Mouse (Mus musculus): ENCODE measurements around the gene Scd4.
A peak's percentile ranks its signal among the peaks of the same experiment; 100 is the strongest.

The Scd4 gene

GRCm38 (mm10) chr19:44332833-44333623 lies at the start of gene Scd4:
TSS of gene Scd4 (plus strand) at chr19:44333092.
- peak; percentile 58 for DNase-seq (ENCODE audit: low spot score)

DNA sequence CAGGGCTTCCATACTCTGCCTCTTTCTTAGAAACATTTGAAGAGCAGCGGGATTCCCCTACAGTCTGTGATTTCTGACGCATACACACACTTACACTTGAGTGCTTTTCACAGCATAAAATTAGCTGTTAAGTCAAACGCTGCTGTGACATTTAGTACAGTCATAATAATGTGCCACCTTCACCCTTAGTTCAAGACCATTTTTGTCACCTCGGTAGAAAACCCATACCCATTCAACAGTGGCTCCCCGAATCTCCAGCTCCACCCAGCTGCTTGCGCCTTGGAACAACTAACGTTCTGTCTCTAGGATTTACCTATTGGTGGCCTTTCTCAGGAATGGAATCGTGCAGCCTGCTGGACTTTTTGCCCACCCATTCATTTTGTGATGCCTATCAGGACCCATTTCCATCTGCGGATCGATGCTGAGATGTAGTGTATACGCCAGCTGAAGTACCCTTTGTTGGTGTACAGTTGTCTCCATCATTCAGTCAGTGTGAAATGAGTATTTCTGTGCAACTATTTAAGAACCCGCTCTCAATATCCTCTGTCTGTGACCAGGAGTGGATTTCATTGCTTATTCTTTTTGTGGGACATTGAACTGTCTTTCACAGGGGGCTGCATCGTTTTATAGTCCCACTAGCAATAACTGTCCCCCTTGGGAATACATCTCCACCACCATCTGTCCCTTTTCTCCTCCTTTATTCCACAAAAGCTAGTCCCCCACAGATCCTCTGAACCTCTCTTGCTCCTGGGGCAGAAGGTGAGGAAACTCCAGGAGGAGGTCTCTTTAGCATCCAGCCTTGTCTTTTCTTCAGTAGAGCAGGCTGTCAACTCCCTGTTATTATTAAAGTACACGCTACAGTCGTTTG lies 49.5 kb upstream of the Scd4 start:
- no peak for DNase-seq (ENCODE audit: low spot score)

DNA sequence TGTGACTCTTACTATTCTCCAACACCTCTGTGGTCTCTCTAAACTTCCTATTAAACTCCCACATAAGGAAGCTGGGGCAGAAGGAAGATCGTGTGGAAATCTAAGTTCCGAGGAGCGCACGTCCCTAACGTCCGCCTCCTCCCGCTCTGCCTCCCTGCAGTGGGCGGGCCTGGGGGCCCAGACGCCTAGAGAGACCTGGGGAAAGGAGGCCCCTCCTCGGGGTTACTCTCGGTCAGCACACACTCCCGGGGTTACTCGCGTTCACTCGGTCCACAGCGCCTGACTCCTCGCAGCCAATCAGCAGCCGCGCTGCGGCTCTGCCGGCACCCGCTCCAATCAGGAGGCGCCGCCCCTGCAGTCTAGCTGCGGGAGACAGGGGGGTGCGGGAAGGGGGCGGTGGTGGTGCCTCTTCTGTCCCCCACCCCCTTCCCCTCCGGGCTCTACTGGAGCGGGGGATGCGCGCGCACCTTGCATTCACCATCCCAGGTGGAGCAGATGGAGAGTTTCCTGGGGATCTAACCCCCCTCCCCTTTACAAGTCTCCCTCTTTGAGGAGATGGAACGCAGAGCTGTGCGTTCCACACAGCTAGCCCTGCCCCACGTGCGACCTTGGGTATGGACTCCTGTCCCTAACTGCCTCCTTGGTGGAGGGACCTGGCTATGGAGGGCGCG lies 48.7 kb upstream of the Scd4 start:
- DNase-seq (ENCODE audit: low spot score), result peak; percentile 92

- peak; percentile 76 for DNase-seq (ENCODE audit: low spot score)
Measured at GRCm38 (mm10) chr19:44284723-44285122, 48.2 kb upstream of the Scd4 start.

DNA sequence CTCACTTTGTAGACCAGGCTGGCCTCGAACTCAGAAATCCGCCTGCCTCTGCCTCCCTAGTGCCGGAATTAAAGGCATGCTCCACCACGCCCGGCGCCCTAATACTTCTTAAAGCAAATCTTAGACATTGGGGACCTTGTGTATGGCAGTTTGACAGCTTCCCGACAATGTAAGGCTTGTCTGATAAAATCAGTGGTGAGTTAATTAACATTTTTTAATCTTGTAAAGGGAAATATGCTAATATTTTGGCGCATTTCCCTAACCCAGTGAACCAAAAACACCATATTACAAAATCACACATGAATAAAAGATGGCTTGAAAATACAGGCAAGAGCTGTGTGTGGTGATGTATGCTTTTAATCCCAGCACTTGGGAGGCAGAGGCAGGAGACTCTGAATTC lies 47.3 kb upstream of the Scd4 start:
- DNase-seq (ENCODE audit: low spot score), result no peak

GRCm38 (mm10) chr19:44286109-44286508 lies 46.8 kb upstream of the Scd4 start:
- no peak for DNase-seq (ENCODE audit: low spot score)

DNA sequence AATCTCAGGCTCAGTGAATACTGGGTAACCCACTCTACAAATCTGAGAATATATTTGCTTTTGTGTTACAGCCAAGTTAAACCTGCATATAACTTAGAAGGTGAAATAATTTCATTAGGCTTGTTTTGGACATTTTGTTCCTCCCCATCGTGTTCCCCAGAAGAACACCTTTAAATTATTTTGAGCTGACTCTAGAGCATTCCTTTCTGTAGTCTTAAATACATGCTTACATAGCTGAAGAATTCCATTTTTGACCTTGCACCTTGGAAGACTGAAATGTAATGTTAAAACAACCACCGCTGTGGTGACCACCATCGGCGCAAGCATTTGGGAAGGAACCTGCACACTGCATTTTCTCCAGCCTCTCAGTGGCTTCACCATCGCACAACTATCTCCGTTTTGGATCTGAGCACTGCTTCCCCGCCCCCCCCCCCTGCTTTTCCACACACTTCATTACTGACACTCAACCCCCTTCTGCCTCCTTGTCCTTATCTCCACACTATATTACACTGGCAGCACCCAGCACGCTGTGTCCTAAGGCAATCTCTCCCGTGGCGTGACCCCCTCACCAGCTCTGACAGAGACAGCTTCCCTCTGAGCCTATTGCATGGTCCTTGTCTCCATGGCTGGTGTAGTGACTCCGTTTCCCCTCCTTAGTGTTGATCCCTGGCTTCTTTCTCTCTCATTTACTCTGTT lies 45.3 kb upstream of the Scd4 start:
- DNase-seq (ENCODE audit: low spot score), result no peak

- DNase-seq (ENCODE audit: low spot score), result no peak
Measured at GRCm38 (mm10) chr19:44292083-44292482, 40.8 kb upstream of the Scd4 start.

DNA sequence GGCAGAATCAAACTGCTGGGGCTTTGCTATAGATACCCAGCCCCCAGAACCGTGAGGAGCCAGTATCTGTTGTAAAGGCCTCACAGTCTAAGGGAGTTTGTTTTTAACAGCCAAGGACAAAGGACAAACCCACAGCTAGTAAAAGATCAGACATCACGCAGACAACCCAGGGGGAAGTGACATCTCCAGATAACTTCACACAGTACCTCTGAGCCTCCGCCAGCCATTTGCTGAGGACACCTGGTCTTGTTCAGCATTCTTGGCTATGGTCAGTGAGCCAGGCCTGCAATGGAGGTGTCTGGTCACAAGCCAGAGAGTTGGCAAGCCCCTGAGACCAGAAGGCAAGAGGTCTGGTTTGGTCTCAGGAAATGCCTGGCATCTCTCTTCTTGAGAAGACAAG lies 40.4 kb upstream of the Scd4 start:
- DNase-seq (ENCODE audit: low spot score), result no peak

DNA sequence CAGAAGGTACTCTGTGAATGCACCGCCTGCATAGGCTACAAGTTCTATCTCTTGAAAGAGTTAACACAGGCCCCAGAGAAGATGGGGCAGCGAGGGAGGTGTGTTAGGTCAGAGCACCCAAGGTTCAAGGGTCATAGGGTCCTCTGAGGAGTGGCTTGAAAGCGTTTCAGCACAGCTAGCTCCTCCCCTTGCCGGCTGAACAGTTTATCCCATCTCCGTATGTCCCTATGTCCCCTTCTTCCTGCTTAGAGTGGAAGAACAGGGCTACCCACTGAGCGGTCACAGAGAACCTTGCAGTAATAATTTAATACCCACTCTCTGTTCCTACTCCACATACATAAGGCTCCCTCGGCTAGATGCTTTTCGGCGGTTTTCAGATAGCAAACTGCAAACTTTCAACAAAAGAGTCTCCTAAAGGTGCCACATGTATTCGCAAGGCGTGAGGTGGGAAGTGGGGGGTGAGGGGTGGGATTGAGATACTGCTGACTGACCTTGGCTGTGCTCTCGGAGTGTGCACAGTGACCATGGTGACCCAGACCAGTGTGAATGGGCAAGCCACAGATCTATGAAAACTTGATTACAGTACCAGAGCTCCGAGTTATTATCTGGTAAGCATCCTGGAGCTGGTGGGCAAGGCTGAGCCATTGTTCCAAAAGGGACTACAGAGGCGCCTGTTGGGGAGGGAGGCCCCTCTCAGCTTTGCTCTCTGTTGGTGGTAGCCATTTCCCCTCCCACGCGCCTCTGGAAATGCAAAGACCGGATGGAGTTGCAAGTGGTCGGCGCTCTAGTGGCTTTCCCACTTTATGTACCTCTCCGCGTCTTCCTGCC lies 39.7 kb upstream of the Scd4 start, which contains the start of gene Scd2:
Gene Scd2 (plus strand): TSS at position 734 of the 828 bp plus-strand sequence.
- DNase-seq (ENCODE audit: low spot score), result no peak

DNA sequence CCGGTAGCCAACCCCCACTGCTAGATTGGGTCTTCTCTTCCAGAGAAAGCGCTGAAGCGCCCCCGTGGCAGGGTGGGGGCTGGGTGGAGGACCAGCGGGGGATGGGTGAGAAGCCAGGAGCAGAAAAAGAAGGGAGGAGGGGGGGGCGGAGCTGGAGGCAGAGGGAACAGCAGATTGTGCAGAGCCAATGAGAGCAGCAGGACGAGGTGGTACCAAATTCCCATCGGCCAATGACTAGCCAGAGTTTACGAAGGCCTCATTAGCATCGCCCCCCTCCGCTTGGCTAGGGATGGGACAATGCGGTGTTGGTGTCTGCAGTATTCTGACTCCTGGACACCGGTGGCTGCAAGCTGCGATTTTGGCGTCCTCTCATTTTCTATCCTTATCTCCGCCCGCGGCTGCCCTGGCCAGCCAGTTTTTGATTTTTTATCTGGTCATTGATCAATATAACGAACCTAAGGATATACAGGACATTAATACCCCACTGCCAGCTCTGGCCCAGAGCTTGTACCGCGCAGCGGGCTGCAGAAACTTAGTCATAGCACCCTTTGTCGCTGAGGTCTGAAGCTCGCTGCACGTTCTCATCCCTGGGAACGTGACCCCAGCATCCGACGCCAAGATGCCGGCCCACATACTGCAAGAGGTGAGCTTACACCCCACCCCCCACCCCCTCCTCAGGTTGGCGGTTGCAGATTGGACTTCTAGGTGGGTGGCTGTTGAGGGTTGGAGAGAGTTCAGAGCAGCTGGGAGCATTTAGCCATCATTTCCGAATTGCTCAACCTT lies 38.9 kb upstream of the Scd4 start:
- DNase-seq (ENCODE audit: low spot score), result peak; percentile 91

GRCm38 (mm10) chr19:44294588-44295041 lies 38.3 kb upstream of the Scd4 start:
- DNase-seq (ENCODE audit: low spot score), result peak; percentile 77

- DNase-seq (ENCODE audit: low spot score), result no peak
Measured at GRCm38 (mm10) chr19:44295251-44295650, 37.6 kb upstream of the Scd4 start.

- DNase-seq (ENCODE audit: low spot score), result peak; percentile 77
Measured at GRCm38 (mm10) chr19:44295741-44296140, 37.2 kb upstream of the Scd4 start.

- DNase-seq (ENCODE audit: low spot score), result no peak
Measured at GRCm38 (mm10) chr19:44296186-44296585, 36.7 kb upstream of the Scd4 start.

- peak; percentile 76 for DNase-seq (ENCODE audit: low spot score)
Measured at GRCm38 (mm10) chr19:44297068-44297760, 35.7 kb upstream of the Scd4 start.

GRCm38 (mm10) chr19:44297862-44298261 lies 35.0 kb upstream of the Scd4 start:
- no peak for DNase-seq (ENCODE audit: low spot score)

DNA sequence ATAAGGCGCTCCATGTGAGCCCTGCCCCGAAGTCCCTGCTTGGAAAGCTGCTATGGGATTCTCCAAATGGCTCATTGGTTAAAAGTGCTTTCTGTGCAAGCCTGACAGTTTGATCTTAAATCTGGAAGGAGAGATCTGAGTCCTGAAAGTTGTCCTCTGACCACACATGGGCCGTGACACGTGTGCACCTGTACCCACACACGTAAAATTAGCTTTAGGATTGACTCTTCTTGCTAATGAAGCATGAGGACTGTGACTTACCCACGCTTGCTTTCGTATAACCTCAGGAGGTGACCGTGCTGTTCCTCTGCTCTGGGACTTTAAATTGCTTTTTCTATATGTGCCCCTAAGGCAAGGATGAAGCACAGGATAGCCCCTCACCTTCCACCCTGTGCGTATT lies 33.8 kb upstream of the Scd4 start:
- DNase-seq (ENCODE audit: low spot score), result no peak

- no peak for DNase-seq (ENCODE audit: low spot score)
Measured at GRCm38 (mm10) chr19:44299902-44300301, 33.0 kb upstream of the Scd4 start.

All from testis, postnatal 14 days (tissue).